Mouse (Mus musculus) midbrain, postnatal 0 days (tissue): Measurements from ENCODE around the gene Fam107b. TPM values are rescaled to one million over a fixed set of nuclear protein-coding genes. Genes with fewer than 3 reads are reported as not detected.

Experiments
- ATAC-seq: fragments of 200-750 bp; cut with Nextera tagmentation; 2 replicates; pipeline ENCODE4 v1.8.0; 2017; ENCODE audit warnings: moderate number of reproducible peaks, mild to moderate bottlenecking, moderate TSS enrichment, moderate library complexity; ENCODE audit not compliant: low FRiP score
- DNase-seq: peaks from one replicate; pipeline ENCODE4 v3.0.0-alpha.2; 2015; ENCODE audit warnings: low spot score
- H3K27ac ChIP-seq: fragments of 300-500 bp; sonication (generic); 2 replicates; pipeline ENCODE4 v1.5.1; 2014; ENCODE audit warnings: low read depth, mild to moderate bottlenecking, low read length, mixed read lengths
- H3K27me3 ChIP-seq: fragments of 300-500 bp; sonication (generic); 2 replicates; pipeline ENCODE4 v1.6.1; 2014; ENCODE audit warnings: low read length, control low read depth, mixed read lengths; ENCODE audit not compliant: insufficient read depth
- H3K36me3 ChIP-seq: fragments of 300-500 bp; sonication (generic); 2 replicates; pipeline ENCODE4 v1.6.1; 2014; ENCODE audit warnings: low read length, control low read depth, mixed read lengths; ENCODE audit not compliant: insufficient read depth
- H3K4me1 ChIP-seq: fragments of 300-500 bp; sonication (generic); 2 replicates; pipeline ENCODE4 v1.6.1; 2014; ENCODE audit warnings: mild to moderate bottlenecking, control low read depth, antibody characterized with exemption, low read length, mixed read lengths; ENCODE audit not compliant: insufficient read depth
- H3K4me2 ChIP-seq: fragments of 300-500 bp; sonication (generic); 2 replicates; pipeline ENCODE4 v1.6.1; 2014; ENCODE audit warnings: low read depth, mild to moderate bottlenecking, low read length, mixed read lengths; ENCODE audit not compliant: poor library complexity, severe bottlenecking
- H3K4me3 ChIP-seq: fragments of 300-500 bp; sonication (generic); 2 replicates; pipeline ENCODE4 v1.5.1; 2014; ENCODE audit warnings: low read depth, mild to moderate bottlenecking, low read length, moderate library complexity
- H3K9ac ChIP-seq: fragments of 300-500 bp; sonication (generic); replicated peaks from 2 replicates; pipeline ENCODE4 v1.6.1; 2014; ENCODE audit warnings: mild to moderate bottlenecking, low read length, moderate library complexity, mixed read lengths; ENCODE audit not compliant: poor library complexity, severe bottlenecking
- H3K9me3 ChIP-seq: fragments of 300-500 bp; sonication (generic); 2 replicates; pipeline ENCODE4 v1.6.1; 2016; ENCODE audit warnings: low read length, control low read depth
- CTCF ChIP-seq: IDR thresholded peaks from 2 replicates; pipeline ENCODE4 v1.5.1; 2016; ENCODE audit warnings: antibody characterized with exemption, mild to moderate bottlenecking
- WGBS: fragments of 180-500 bp; shearing (Covaris S2); extraction: QIAGEN DNeasy Blood & Tissue Kit; methylation state at CpG from one replicate; pipeline ENCODE4 v1.1.7; 2014; 5-methylcytosine and 5-hydroxymethylcytosine counted together
- polyA plus RNA-seq: library from polyadenylated mRNA; unstranded; fragments of >200 nt; fragmentation: Nextera tagmentation; extraction: Ambion mirVana; gene quantifications from 2 replicates; pipeline ENCODE4 v1.2.1, GENCODE M21; 2015
- total RNA-seq: library from RNA; depleted of rRNA; stranded (reverse); fragments of >200 nt; gene quantifications from 2 replicates; pipeline ENCODE4 v1.2.3, GENCODE M21; 2014; rRNA removed

Gene Fam107b
- 26.8 and 50.6 TPM in 2 replicates for total RNA-seq
- polyA plus RNA-seq = 15.6 and 16.0 TPM in 2 replicates

DNA sequence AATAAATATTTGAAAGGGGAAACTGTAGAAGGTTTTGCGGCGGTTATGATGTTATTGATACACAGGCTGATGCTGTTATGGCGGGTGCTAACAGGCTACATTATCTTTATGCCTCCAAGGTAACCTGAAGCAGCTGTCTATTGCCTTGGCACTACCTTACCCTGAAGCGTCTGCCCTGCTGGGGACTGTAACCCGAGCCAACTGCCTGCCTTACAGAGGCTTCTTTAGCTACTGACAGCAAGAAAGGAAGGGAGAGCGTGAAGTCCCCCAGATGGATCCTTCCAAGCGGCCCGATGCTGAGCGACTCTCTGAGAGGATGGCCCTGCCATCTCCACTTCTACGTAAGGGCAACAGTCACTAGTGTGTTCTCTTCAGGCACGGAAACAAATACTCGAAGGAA lies at the start of gene Fam107b:
Gene Fam107b (plus strand): TSS at position 303 of the 400 bp plus-strand sequence.
- Histone ChIP-seq H3K36me3 (no peaks in the 10 kb centered on the region), H3K27me3 (no peaks in the 10 kb centered on the region), H3K9ac (no peak within 1 kb of the TSS), H3K4me3 (no peak within 1 kb of the TSS), H3K9me3 (no peaks in the 10 kb centered on the region), H3K27ac (no peak within 1 kb of the TSS), H3K4me1 (no peaks in the 10 kb centered on the region), H3K4me2 (no peak within 1 kb of the TSS)
- ATAC-seq = no peak
- peak; percentile 4 for DNase-seq
- WGBS = 78% methylated on average over 12 of the region's 12 CpGs
- TF ChIP-seq CTCF = no peak

GRCm38 (mm10) chr2:3522558-3522957 lies 47.7 kb upstream of the Fam107b start:
- DNase-seq (no peak), ATAC-seq (no peak)
- Histone ChIP-seq H3K27me3 (no peaks in the 10 kb centered on the region), H3K9me3 (no peaks in the 10 kb centered on the region), H3K4me3 (no peak overlapping the region), H3K9ac (no peak overlapping the region), H3K4me2 (no peak overlapping the region), H3K36me3 (no peaks in the 10 kb centered on the region), H3K27ac (no peak overlapping the region), H3K4me1 (no peaks in the 10 kb centered on the region)
- no peak for TF ChIP-seq CTCF
- 90% methylated on average over 4 of the region's 4 CpGs for WGBS

GRCm38 (mm10) chr2:3526288-3526687 lies 44.0 kb upstream of the Fam107b start:
- Histone ChIP-seq H3K4me3 (no peak overlapping the region), H3K36me3 (no peaks in the 10 kb centered on the region), H3K27me3 (no peaks in the 10 kb centered on the region), H3K4me1 (no peaks in the 10 kb centered on the region), H3K9ac (no peak overlapping the region), H3K4me2 (no peak overlapping the region), H3K9me3 (no peaks in the 10 kb centered on the region), H3K27ac (no peak overlapping the region)
- ATAC-seq (no peak), DNase-seq (no peak)
- WGBS = 85% methylated on average over 6 of the region's 6 CpGs
- TF ChIP-seq CTCF = no peak

DNA sequence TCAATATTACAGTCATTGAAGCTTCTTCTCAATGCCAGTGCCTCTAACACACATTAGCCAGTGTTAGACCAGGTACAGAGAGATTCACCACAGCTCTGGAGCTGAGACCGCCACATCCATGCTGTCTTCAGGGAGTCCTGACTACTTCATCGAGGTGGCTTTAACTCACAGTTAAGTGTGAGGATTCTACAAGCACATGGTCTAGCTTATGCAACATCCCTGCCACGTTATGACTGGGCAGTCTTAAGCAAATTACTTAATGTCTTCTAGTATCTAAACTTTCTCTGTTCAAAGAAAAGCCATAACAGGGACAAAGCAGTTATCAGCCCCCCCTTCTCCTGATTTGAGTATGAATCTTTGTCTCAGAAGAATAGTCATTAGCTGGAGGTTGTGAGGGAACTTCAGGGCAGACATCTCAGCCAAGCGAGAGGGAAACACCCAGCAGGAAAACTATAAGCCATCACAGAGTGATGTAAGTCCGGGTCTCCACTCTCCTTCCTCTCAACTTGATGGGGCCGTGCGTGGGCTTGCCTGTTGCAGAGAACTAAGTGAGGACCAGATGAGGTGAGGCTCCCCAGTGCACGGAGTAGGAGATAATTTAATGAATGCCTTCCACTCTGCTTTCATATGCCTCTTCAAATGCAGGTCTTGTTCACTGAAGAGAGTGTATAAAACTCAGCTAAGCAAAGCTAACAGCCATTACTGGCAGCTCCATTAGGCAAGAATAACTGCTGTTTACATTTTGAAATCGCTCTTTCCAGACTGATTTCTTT lies 28.8 kb upstream of the Fam107b start:
- DNase-seq (no peak), ATAC-seq (no peak)
- 78% methylated on average over 9 of the region's 9 CpGs for WGBS
- H3K27ac ChIP-seq = no peak overlapping the region
- H3K27me3 ChIP-seq = no peaks in the 10 kb centered on the region
- H3K9me3 ChIP-seq = no peaks in the 10 kb centered on the region
- no peaks in the 10 kb centered on the region for H3K4me1 ChIP-seq
- no peak overlapping the region for H3K9ac ChIP-seq
- no peak overlapping the region for H3K4me3 ChIP-seq
- no peak for TF ChIP-seq CTCF
- H3K4me2 ChIP-seq = no peak overlapping the region
- no peaks in the 10 kb centered on the region for H3K36me3 ChIP-seq

- no peak for DNase-seq
- WGBS = 88% methylated on average over 2 of the region's 2 CpGs
- TF ChIP-seq CTCF = no peak
- Histone ChIP-seq H3K9ac (no peak overlapping the region), H3K9me3 (no peaks in the 10 kb centered on the region), H3K4me3 (no peak overlapping the region), H3K4me1 (no peaks in the 10 kb centered on the region), H3K4me2 (no peak overlapping the region), H3K27ac (no peak overlapping the region), H3K36me3 (no peaks in the 10 kb centered on the region), H3K27me3 (no peaks in the 10 kb centered on the region)
- ATAC-seq = no peak
Measured at GRCm38 (mm10) chr2:3546055-3546454, 24.2 kb upstream of the Fam107b start.

- no peak overlapping the region for H3K4me3 ChIP-seq
- WGBS = 4% methylated on average over 4 of the region's 4 CpGs
- ATAC-seq (no peak), DNase-seq (peak; percentile 79)
- no peaks in the 10 kb centered on the region for H3K36me3 ChIP-seq
- H3K9ac ChIP-seq = no peak overlapping the region
- no peak overlapping the region for H3K4me2 ChIP-seq
- H3K27ac ChIP-seq = no peak overlapping the region
- no peaks in the 10 kb centered on the region for H3K4me1 ChIP-seq
- no peaks in the 10 kb centered on the region for H3K9me3 ChIP-seq
- peak; percentile 93 for TF ChIP-seq CTCF
- H3K27me3 ChIP-seq = no peaks in the 10 kb centered on the region
Measured at GRCm38 (mm10) chr2:3546588-3546987, 23.7 kb upstream of the Fam107b start.
